Mouse (Mus musculus): ENCODE data around the gene Hsf2bp. TPM values are rescaled to one million over a fixed set of nuclear protein-coding genes. Genes with fewer than 3 reads are reported as not detected.
"Not testable (repeated sequence)": the region's sequence is repeated elsewhere in the genome, so short reads cannot be mapped to it uniquely, and the experiment has no call there.

The Hsf2bp gene
- polyA plus RNA-seq, 1 experiment: 5.1 TPM

DNA sequence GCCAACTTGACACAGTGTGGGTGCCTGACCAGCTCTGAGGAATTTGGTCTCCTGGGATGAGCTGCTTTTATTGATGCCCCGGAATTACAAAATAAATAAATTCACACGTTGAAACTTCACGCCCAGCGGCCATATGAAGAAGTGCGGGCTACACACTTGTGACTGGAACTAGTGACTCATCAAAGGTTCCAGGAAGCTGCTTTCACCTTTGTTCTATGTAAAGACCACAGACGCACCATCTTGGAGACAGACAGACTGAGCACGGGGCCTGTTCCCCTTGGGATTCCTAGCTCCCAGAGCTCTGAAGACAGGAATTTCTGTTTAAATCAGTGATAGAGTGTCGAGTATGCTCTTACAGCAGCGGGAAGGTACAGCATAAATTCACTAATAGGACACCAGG is 31.4 kb upstream of the Hsf2bp start:
- no peak overlapping the region for H3K27ac ChIP-seq (ENCODE audit: insufficient read depth, low read depth, low read length)
- no peak overlapping the region for H3K4me3 ChIP-seq (ENCODE audit: insufficient read depth, low read depth, low read length)
- WGBS: 40% methylated on average over 9 of the region's 9 CpGs
- H3K4me1 ChIP-seq (ENCODE audit: control insufficient read depth, insufficient read depth, low read length): no peaks in the 10 kb centered on the region
- H3K36me3 ChIP-seq (ENCODE audit: control insufficient read depth, insufficient read depth, low read length): no peaks in the 10 kb centered on the region
- H3K27me3 ChIP-seq (replicated peaks; ENCODE audit: control insufficient read depth, insufficient read depth, low read length): no peaks in the 10 kb centered on the region
- no peak for TF ChIP-seq CTCF (conservative IDR thresholded peaks at IDR 0.05; ENCODE audit: insufficient read depth, insufficient read length, low read depth, low read length)
- no peak for TF ChIP-seq POLR2A (IDR thresholded peaks at IDR 0.05; ENCODE audit: low read depth, low read length)
- DNase-seq: no peak

DNA sequence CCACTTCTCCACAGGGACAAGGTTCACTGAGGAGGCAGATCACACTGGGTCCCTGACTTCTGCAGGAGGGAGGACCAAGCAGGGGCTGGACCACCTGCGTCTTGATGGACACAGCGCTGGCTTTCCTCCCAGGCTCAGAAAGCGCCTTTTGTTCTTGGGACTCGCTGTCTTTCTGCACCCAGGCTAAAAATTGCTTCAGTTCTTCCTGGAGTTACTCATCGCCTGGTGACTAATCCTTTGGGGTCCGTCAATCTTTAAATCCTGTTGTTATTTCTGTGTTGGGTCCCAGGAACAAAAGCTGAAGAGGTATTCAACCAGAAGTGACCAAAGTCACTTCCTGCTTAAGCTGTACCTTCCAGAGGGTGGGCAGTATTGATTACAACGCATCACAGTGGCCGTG is 28.6 kb upstream of the Hsf2bp start:
- H3K27ac ChIP-seq (ENCODE audit: insufficient read depth, low read depth, low read length); H3K4me3 ChIP-seq (ENCODE audit: insufficient read depth, low read depth, low read length); H3K4me1 ChIP-seq (ENCODE audit: control insufficient read depth, insufficient read depth, low read length); DNase-seq; H3K27me3 ChIP-seq (replicated peaks; ENCODE audit: control insufficient read depth, insufficient read depth, low read length); H3K36me3 ChIP-seq (ENCODE audit: control insufficient read depth, insufficient read depth, low read length): not testable (repeated sequence)
- 81% methylated on average over 8 of the region's 8 CpGs for WGBS

DNA sequence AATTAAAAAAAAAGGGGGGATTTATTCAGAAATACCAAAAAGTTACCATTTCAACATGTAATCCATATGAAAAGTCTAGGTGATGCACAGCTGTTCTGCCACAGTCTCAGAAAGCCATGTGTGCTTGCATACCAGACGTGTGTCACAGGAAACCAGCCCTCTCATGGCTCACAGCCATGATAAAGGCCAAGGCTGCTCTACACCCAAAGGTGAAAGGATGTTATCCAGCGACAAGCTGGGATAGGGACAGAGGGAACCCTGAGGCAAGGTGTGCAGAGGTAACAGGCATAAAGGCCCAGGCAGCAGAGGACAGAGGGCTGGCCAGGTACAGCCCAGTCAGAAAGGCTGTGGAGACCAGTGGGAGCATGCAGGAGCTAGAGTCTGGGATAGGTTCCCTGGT is 27.5 kb upstream of the Hsf2bp start:
- no peak for DNase-seq
- no peaks in the 10 kb centered on the region for H3K27me3 ChIP-seq (replicated peaks; ENCODE audit: control insufficient read depth, insufficient read depth, low read length)
- H3K4me1 ChIP-seq (ENCODE audit: control insufficient read depth, insufficient read depth, low read length): no peaks in the 10 kb centered on the region
- H3K27ac ChIP-seq (ENCODE audit: insufficient read depth, low read depth, low read length): no peak overlapping the region
- TF ChIP-seq CTCF (conservative IDR thresholded peaks at IDR 0.05; ENCODE audit: insufficient read depth, insufficient read length, low read depth, low read length) (no peak), POLR2A (IDR thresholded peaks at IDR 0.05; ENCODE audit: low read depth, low read length) (no peak)
- 71% methylated on average over 2 of the region's 2 CpGs for WGBS
- H3K36me3 ChIP-seq (ENCODE audit: control insufficient read depth, insufficient read depth, low read length): no peaks in the 10 kb centered on the region
- no peak overlapping the region for H3K4me3 ChIP-seq (ENCODE audit: insufficient read depth, low read depth, low read length)

DNA sequence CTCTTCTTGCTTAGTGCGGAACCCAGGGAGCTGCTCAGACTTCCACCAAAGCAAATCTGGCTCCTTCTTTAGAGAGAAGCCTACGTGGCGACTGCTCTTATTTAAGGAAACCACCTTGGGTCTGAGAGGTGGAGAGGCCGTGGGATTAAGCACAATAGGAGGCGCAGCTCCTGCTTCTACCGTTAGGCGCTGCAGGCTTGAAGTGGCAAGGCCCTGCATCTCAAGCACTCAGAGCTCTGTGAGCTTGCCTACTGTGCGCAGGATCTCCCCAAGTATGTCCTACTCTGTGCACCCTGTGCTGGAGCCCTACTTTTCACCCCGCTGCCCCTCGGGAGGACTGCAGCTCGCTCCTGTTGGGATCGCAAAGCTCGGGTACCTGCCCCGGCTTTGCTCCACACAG is 25.1 kb upstream of the Hsf2bp start:
- 98% methylated on average over 14 of the region's 14 CpGs for WGBS
- Histone ChIP-seq H3K27ac (ENCODE audit: insufficient read depth, low read depth, low read length) (no peak overlapping the region), H3K36me3 (ENCODE audit: control insufficient read depth, insufficient read depth, low read length) (no peaks in the 10 kb centered on the region), H3K4me1 (ENCODE audit: control insufficient read depth, insufficient read depth, low read length) (no peaks in the 10 kb centered on the region), H3K4me3 (ENCODE audit: insufficient read depth, low read depth, low read length) (no peak overlapping the region), H3K27me3 (replicated peaks; ENCODE audit: control insufficient read depth, insufficient read depth, low read length) (no peaks in the 10 kb centered on the region)
- no peak for TF ChIP-seq POLR2A (IDR thresholded peaks at IDR 0.05; ENCODE audit: low read depth, low read length)
- TF ChIP-seq CTCF (conservative IDR thresholded peaks at IDR 0.05; ENCODE audit: insufficient read depth, insufficient read length, low read depth, low read length): no peak
- no peak for DNase-seq

DNA sequence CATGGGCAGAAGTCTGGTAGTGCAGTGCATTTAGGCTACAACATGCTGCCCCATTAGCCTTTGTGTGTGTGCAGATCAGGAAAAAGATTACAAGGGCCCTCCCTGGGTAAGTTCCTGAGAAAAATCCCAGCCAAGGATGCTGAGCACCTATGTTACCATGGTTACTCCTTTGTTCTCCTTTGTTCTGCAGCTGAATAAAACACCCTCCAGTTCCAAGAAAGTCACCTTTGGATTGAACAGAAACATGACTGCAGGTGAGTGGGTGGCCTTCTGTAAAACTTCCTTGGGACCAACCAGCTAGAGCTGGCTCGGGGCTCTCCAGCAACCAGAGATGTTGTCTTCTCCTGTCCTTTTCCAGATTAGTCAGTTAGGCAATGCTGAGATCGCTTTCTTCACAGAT is 22.9 kb upstream of the Hsf2bp start:
- Histone ChIP-seq H3K27ac (ENCODE audit: insufficient read depth, low read depth, low read length) (no peak overlapping the region), H3K4me1 (ENCODE audit: control insufficient read depth, insufficient read depth, low read length) (no peaks in the 10 kb centered on the region), H3K36me3 (ENCODE audit: control insufficient read depth, insufficient read depth, low read length) (no peaks in the 10 kb centered on the region), H3K27me3 (replicated peaks; ENCODE audit: control insufficient read depth, insufficient read depth, low read length) (no peaks in the 10 kb centered on the region), H3K4me3 (ENCODE audit: insufficient read depth, low read depth, low read length) (no peak overlapping the region)
- no peak for DNase-seq
- TF ChIP-seq POLR2A (IDR thresholded peaks at IDR 0.05; ENCODE audit: low read depth, low read length): no peak
- no peak for TF ChIP-seq CTCF (conservative IDR thresholded peaks at IDR 0.05; ENCODE audit: insufficient read depth, insufficient read length, low read depth, low read length)
- 89% methylated on average over 2 of the region's 2 CpGs for WGBS

DNA sequence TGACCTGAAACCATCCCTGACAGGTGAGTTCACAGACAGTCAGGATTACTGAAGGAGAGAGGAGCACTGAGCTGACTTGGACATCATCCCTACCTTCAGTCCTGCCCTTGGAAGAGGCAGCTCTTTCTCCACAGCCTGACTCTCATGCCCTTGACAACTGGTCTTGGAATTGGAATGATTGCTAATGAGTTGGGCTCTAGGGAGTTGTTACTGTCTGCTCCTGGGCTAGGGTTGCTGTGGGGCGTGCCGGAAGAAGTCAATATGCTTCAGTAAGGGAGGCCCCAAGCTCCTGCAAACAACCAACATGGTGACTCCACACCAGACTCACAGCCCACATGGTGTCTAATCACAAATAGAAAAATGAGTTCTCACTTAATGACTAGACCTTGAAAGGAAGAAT is 21.7 kb upstream of the Hsf2bp start:
- H3K36me3 ChIP-seq (ENCODE audit: control insufficient read depth, insufficient read depth, low read length): no peaks in the 10 kb centered on the region
- DNase-seq: no peak
- no peak overlapping the region for H3K4me3 ChIP-seq (ENCODE audit: insufficient read depth, low read depth, low read length)
- H3K27ac ChIP-seq (ENCODE audit: insufficient read depth, low read depth, low read length): no peak overlapping the region
- no peaks in the 10 kb centered on the region for H3K27me3 ChIP-seq (replicated peaks; ENCODE audit: control insufficient read depth, insufficient read depth, low read length)
- TF ChIP-seq POLR2A (IDR thresholded peaks at IDR 0.05; ENCODE audit: low read depth, low read length): no peak
- no peak for TF ChIP-seq CTCF (conservative IDR thresholded peaks at IDR 0.05; ENCODE audit: insufficient read depth, insufficient read length, low read depth, low read length)
- WGBS: 88% methylated on average over 2 of the region's 2 CpGs
- no peaks in the 10 kb centered on the region for H3K4me1 ChIP-seq (ENCODE audit: control insufficient read depth, insufficient read depth, low read length)

DNA sequence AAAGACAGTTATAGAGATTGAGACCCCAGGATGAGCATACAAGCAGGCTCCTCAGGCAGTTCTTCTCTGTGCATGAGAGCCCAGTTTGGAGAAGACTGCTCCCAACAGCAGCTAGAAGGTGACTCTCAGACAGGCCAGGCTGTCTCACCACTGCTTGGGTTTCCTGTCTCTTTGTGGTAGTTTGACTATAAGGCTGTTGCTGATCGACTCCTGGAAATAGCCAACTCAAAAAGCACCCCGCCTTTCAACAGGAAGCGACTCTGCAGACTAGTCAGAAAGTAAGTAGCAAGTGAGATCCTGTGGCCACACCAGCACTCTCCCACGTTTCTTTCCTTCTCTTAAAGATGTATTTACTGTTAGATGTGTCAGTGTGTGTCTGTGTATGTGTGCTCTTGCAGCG is 17.5 kb upstream of the Hsf2bp start:
- no peak for DNase-seq
- 84% methylated on average over 5 of the region's 5 CpGs for WGBS
- Histone ChIP-seq H3K4me1 (ENCODE audit: control insufficient read depth, insufficient read depth, low read length) (no peaks in the 10 kb centered on the region), H3K4me3 (ENCODE audit: insufficient read depth, low read depth, low read length) (no peak overlapping the region), H3K36me3 (ENCODE audit: control insufficient read depth, insufficient read depth, low read length) (no peaks in the 10 kb centered on the region), H3K27ac (ENCODE audit: insufficient read depth, low read depth, low read length) (no peak overlapping the region), H3K27me3 (replicated peaks; ENCODE audit: control insufficient read depth, insufficient read depth, low read length) (no peaks in the 10 kb centered on the region)
- TF ChIP-seq CTCF (conservative IDR thresholded peaks at IDR 0.05; ENCODE audit: insufficient read depth, insufficient read length, low read depth, low read length): no peak

All from kidney, adult 2 months (tissue).